Mouse (Mus musculus) layer of hippocampus, adult 2 months (tissue): ENCODE data around the gene Gon4l. TPM values are rescaled to one million over a fixed set of nuclear protein-coding genes. Genes with fewer than 3 reads are reported as not detected.

Experiments
- DNase-seq, 2 experiments: peaks; one replicate each; pipeline ENCODE4 v3.0.0; 2022; ENCODE audit warnings: low spot score in 2 of 2
- H3K27ac ChIP-seq: fragments of 200-600 bp; 2 replicates; pipeline ENCODE4 v1.8.1; 2022
- H3K4me3 ChIP-seq: fragments of 200-600 bp; 2 replicates; pipeline ENCODE4 v1.8.1; 2022; ENCODE audit warnings: mild to moderate bottlenecking
- CTCF ChIP-seq: fragments of 200-600 bp; conservative IDR thresholded peaks from 2 replicates; pipeline ENCODE4 v1.8.1; 2022; ENCODE audit warnings: antibody characterized with exemption, mild to moderate bottlenecking, moderate library complexity
- total RNA-seq, 2 experiments: library from RNA; stranded (reverse); gene quantifications; 2 replicates each; pipeline ENCODE4 v1.2.3; 2021

Gon4l gene
- total RNA-seq, 2 experiments from 2014 or later, result 45.0 to 49.7 TPM

- DNase-seq, result no peak
- TF ChIP-seq CTCF, result no peak
- H3K4me3 ChIP-seq, result no peak overlapping the region
Observed at GRCm38 (mm10) chr3:88904803-88905202, 69.8 kb downstream of the Gon4l start.

GRCm38 (mm10) chr3:88905209-88905608 is 70.2 kb downstream of the Gon4l start:
- Histone ChIP-seq H3K4me3 (no peak overlapping the region), H3K27ac (0 out of 2 replicates have a peak overlapping the region, but pooled peaks have one; percentile 6)
- TF ChIP-seq CTCF, result no peak
- DNase-seq, result no peak

More at GRCm38 (mm10) chr3:88904803-88905202, 69.8 kb downstream of the Gon4l start:
- no peak overlapping the region for H3K27ac ChIP-seq

GRCm38 (mm10) chr3:88905741-88906140 is 70.7 kb downstream of the Gon4l start:
- no peak for TF ChIP-seq CTCF
- no peak overlapping the region for H3K4me3 ChIP-seq
- 0 out of 2 replicates have a peak overlapping the region, but pooled peaks have one; percentile 6 for H3K27ac ChIP-seq
- DNase-seq, result no peak

GRCm38 (mm10) chr3:88906393-88907159 is 71.5 kb downstream of the Gon4l start:
- no peak for DNase-seq
- Histone ChIP-seq H3K27ac (no peak overlapping the region), H3K4me3 (no peak overlapping the region)
- no peak for TF ChIP-seq CTCF

GRCm38 (mm10) chr3:88912585-88912984 is 77.6 kb downstream of the Gon4l start:
- TF ChIP-seq CTCF, result no peak
- Histone ChIP-seq H3K27ac (no peak overlapping the region), H3K4me3 (no peak overlapping the region; the same call in 1 of the 2 replicates)
- DNase-seq, result no peak

GRCm38 (mm10) chr3:88913511-88914383 is 78.7 kb downstream of the Gon4l start, which contains the start of gene Msto1:
Msto1 (minus strand) TSS chr3:88913999.
- Histone ChIP-seq H3K4me3 (peak within 1 kb of the TSS; percentile 96), H3K27ac (peak within 1 kb of the TSS; percentile 94)
- peak; percentile 37 for TF ChIP-seq CTCF
- peak; percentile 90 to 94 for DNase-seq

GRCm38 (mm10) chr3:88914384-88914810 is 79.4 kb downstream of the Gon4l start:
- no peak for TF ChIP-seq CTCF
- DNase-seq, result no peak
- peak overlapping the region; percentile 96 for H3K4me3 ChIP-seq
- H3K27ac ChIP-seq, result peak overlapping the region; percentile 94

- H3K4me3 ChIP-seq, result no peak overlapping the region
- peak; percentile 51 for TF ChIP-seq CTCF
- H3K27ac ChIP-seq, result no peak overlapping the region
- DNase-seq, result no peak
Observed at GRCm38 (mm10) chr3:88918981-88919380, 84.0 kb downstream of the Gon4l start.

- Histone ChIP-seq H3K4me3 (no peak overlapping the region), H3K27ac (no peak overlapping the region)
- no peak for DNase-seq
- TF ChIP-seq CTCF, result no peak
Observed at GRCm38 (mm10) chr3:88921411-88921810, 86.4 kb downstream of the Gon4l start.

GRCm38 (mm10) chr3:88923989-88924591 is 89.1 kb downstream of the Gon4l start:
- Histone ChIP-seq H3K4me3 (no peak overlapping the region), H3K27ac (no peak overlapping the region)
- no peak for TF ChIP-seq CTCF
- DNase-seq, result no peak

- no peak overlapping the region for H3K4me3 ChIP-seq
- TF ChIP-seq CTCF, result peak; percentile 53
- DNase-seq, result no peak
- H3K27ac ChIP-seq, result no peak overlapping the region
Observed at GRCm38 (mm10) chr3:88925651-88926050, 90.6 kb downstream of the Gon4l start.

GRCm38 (mm10) chr3:88929501-88929900 is 94.5 kb downstream of the Gon4l start:
- no peak overlapping the region for H3K27ac ChIP-seq
- no peak for TF ChIP-seq CTCF
- DNase-seq, result no peak
- H3K4me3 ChIP-seq, result no peak overlapping the region

- DNase-seq, result no peak
- no peak overlapping the region for H3K27ac ChIP-seq
- H3K4me3 ChIP-seq, result no peak overlapping the region
- 0 out of 2 replicates have a peak, but pooled peaks have one; percentile 11 for TF ChIP-seq CTCF
Observed at GRCm38 (mm10) chr3:88939071-88939470, 104.0 kb downstream of the Gon4l start.
